Mouse (Mus musculus): ENCODE results near the gene Usp20.

The Usp20 gene

DNA sequence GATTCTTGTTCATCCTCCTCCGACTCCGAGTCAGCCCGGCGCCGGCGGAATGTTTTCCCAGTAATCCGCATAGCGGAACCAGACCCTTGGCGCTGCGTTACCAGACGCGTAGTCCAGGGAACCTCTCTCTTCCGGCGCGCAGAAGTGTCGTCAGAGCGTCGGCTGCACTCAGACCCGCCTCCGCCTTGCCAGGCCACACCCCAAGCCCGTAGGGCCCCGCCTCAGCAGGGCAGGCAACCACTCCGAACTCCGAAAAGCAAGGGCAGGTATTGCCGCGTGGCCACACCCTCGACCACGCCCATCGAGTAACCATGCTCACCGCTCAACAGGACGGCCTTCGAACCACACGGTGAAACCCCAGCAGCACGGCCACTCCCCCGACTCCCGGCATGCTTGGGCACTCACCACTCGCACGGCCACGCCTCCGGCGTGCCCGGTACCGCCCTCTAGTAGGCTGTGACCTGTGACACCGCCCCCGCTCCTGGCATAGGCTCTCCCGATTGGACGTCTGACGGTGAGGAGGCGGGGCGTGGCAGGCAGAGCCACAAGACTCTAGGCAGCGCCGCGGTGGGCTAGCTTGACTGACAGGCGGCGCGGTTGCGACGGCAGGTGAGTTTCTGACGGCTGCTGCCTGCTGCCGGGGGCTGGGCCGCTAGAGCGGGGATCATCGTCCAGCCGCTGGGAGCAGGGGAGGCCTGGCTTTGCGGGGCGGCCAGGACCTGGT lies at the start of gene Usp20, which contains the start of gene BC005624:
Gene Usp20, plus strand, starts transcription at position 490 of the 724 bp plus-strand sequence.
Gene BC005624, minus strand, starts transcription at position 412 of the 724 bp plus-strand sequence.
- in situ Hi-C loops (cut with MboI; ENCODE audit: low sequenced_read_pairs) = no loop called here

DNA sequence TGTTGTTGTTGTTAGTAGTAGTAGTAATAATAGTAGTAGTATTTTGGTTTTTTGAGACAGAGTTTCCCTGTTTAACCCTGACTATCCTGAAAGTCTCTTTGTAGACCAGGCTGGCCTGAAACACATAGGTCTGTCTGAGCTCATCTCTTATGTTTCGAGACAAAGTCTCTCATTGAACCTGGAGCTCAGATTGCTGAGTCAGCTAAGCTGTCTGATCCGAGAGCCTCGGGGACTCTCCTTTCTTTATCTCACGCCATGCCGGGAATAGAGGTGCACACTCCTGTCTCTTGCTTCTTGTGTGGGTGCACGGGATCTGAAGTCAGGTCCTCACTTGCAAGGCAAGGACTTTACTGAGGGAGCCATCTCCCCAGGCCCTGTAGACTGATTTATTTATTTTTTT lies 49.0 kb upstream of the Usp20 start:
- in situ Hi-C loops (cut with MboI; ENCODE audit: low sequenced_read_pairs) = loop anchor here (5.0 kb wide), 1 partner anchor 41 kb away; no protein-coding TSS in a partner anchor

DNA sequence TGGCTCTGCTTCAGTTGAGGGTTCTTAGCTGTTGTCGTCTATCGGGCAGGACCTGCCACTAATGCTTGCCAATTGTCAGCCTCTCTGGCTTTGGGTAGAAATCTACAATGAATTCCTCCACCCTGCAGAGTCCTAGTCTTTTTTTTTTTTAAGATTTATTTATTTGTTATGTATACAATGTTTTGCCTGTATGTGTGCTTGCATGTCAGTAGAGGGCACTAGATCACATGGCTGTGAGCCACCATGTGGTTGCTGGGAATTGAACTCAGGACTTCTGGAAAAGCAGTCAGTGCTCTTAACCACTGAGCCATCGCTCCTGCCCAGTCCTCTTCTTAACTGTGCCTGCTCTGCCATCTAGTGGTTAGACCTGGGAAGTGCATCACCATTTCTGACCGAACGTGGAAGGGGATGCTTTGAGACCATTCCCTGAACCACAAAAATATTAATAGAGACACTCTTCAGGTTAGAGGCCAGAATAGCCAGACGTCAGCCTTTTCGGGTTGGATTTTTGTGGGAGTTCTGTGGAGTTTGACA lies 48.1 kb upstream of the Usp20 start:
- in situ Hi-C loops (cut with MboI; ENCODE audit: low sequenced_read_pairs) = loop anchor here (5.0 kb wide), 1 partner anchor 42 kb away; no protein-coding TSS in a partner anchor

DNA sequence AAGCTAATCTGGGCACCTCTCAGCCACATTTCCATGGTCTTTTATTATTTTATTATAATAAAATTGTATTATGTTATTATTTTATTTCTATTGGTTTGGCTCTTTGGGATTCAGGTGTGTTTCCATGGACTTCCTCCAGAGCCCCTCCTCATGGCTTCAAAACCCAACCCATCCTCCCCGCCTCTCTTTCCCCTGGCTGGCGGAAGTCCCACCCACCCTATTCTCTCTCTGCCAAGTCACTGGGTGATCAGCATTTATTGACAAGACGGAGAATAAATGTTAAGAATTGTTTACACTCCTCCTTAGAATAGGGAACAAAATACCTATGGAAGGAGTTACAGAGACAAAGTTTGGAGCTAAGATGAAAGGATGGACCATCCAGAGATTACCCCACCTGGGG lies 45.3 kb upstream of the Usp20 start:
- in situ Hi-C loops (cut with MboI; ENCODE audit: low sequenced_read_pairs) = no loop called here

DNA sequence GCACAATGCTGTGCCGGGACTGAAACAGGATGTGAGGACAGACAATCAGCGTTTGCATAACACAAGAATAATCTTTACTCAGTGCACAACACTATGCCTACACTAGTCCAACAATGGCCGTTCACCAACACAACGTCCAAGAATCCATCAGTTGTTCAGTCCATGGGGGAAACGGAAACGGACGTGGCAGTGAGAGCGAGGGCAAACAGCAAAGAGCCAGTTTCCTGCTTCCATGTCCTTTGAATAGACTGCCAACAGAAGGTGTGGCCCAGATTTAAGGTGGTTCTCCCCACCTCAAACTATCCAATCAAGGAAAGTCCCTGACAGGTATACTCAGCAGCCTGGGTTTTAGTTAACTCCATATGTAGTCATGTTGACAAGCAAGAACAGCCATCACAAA lies 44.3 kb upstream of the Usp20 start:
- in situ Hi-C loops (cut with MboI; ENCODE audit: low sequenced_read_pairs) = no loop called here

DNA sequence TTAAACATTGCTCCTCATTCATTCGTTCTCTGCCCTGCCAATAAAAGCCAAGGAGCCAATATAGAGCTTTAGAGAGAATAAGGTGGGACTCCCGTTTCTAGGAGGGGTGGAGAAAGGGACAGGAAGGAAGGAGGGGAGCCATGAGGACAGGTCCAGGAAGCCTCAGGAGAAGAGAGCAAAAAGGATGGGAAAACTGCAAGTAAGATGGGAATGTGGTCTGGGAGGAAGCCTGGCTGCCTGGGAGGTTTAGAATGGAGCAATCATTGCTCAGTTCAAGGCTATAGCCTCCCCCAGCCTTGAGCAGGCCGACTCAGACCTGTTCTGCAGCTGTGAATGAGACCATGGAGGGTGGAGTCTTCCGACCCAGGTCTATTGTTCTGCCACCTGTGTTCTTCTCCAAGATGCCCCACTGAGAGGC lies 43.5 kb upstream of the Usp20 start:
- in situ Hi-C loops (cut with MboI; ENCODE audit: low sequenced_read_pairs) = no loop called here

DNA sequence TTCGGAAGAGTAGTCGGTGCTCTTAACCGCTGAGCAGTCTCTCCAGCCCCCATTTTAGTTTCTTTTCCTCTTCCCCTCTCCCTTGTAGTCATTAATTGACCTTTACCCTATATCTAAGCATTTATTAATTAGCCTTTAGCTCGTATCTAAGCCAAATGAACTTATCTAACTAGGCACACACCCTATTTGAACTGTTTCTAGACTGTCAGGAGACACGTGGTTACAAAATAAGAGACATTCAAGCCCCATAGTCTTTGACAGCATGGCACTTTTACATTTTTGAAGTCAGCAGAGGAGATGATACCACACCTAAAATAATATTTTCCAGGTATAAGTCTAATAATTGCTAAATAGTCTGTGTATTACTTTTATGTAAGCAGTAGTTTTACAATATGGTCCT lies 40.5 kb upstream of the Usp20 start:
- in situ Hi-C loops (cut with MboI; ENCODE audit: low sequenced_read_pairs) = loop anchor here (10.0 kb wide), 1 partner anchor 507 kb away; no protein-coding TSS in a partner anchor

DNA sequence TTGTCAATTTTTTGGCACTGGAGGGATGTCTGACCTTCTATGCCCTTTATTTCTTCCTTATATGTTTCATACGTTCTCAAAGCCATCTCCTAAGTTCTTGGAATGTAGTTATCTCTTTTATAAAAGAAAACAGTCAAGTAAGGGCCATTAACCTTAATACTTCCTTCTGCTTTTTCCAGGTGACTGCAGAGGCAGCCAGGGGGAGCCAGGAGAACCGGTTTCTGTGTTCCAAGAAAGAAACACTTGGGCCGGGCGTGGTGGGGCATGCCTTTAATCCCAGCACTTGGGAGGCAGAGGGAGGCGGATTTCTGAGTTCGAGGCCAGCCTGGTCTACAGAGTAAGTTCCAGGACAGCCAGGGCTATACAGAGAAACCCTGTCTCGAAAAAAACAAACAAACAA lies 40.0 kb upstream of the Usp20 start:
- in situ Hi-C loops (cut with MboI; ENCODE audit: low sequenced_read_pairs) = loop anchor here (10.0 kb wide), 1 partner anchor 507 kb away; no protein-coding TSS in a partner anchor

DNA sequence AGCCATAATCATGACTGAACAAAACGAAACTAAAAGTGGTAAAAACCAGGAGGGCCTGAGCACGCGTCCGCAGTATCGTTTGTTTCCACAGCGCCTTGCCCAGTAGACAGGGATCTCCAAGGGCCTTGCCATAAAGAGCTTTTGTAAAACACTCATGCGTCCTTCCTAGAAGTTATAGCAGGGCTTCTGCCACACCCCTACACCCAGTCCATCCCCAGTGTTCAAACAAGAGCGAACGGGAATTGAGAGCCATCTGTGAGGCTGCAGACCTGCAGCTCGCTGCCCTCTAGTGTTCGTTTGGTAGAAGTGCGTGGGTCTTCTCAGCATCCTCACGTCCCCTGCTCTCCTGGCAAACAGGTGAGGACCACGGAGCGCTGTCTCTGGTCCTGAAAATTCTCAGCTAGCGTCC lies 39.5 kb upstream of the Usp20 start:
- in situ Hi-C loops (cut with MboI; ENCODE audit: low sequenced_read_pairs) = loop anchor here (10.0 kb wide), 1 partner anchor 508 kb away; no protein-coding TSS in a partner anchor

DNA sequence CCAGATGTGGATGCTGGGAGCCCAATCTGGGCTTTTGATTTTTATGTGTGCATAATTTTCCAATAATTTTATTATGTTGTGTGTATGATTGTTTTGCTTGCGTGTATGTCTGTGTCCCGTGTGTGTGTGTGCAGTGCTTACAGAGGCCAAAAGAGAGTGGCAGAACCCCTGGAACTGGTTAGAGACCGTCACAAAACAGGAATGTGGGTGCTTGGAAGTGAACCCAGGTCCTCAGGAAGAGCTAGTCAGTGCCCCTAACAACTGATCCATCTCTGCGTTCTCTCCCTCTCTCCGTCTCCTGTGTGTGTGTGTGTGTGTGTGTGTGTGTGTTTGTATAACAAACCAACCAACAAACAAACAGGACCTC lies 29.6 kb upstream of the Usp20 start:
- in situ Hi-C loops (cut with MboI; ENCODE audit: low sequenced_read_pairs) = no loop called here

DNA sequence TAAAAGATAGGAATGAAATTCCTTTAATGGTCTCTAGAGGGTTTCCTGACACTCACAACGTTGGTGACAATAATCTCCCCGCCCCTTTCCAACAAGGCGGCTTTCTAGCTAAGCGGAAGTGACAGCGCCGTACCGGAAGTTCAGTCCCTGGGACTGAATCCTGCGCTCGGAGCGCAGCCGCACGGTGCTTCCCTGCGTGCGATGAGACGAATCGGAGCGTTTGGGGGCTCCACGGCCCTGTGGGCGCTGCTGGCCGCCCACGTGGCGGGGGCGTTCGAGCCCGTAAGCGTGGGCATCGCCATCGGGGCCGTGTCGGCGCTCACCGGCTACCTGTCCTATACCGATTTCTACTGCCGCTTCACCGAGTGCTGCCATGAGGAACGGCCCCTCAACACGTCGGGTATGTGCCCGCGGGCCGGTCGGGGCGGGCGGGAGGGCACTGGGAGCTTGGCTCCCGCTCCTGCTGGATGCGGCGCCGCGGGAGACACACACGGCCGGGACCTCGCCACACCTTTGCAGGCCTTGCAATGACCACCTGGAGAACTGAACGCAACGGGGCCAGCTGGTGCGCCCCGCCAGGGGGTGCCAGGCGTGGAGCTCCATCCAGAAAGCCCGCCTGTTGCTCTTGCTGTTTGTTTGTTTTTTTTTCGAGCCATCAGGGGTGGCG lies 29.1 kb upstream of the Usp20 start, which contains the start of gene Tor1b:
Gene Tor1b, plus strand, starts transcription at position 136 of the 667 bp plus-strand sequence.
- in situ Hi-C loops (cut with MboI; ENCODE audit: low sequenced_read_pairs) = no loop called here

DNA sequence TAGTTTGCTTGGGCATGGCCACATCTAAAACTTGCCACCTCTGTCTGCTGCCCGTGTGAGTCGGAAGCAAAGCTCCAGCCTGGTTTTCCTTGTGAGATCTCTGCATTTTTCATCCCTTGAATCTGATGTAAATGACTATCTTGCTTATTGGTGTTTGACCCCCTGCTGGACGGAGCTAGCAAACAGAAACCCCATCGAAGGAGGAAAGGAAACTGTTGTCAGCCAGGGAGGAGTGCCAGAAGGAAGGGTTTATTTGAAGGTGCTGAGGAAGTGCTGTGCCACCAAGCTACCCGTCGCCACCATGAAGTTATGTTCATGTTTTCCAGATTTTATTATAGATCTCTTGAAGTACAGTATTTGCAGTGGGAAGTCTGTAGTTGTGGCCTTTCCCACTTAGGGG lies 27.3 kb upstream of the Usp20 start:
- in situ Hi-C loops (cut with MboI; ENCODE audit: low sequenced_read_pairs) = no loop called here

DNA sequence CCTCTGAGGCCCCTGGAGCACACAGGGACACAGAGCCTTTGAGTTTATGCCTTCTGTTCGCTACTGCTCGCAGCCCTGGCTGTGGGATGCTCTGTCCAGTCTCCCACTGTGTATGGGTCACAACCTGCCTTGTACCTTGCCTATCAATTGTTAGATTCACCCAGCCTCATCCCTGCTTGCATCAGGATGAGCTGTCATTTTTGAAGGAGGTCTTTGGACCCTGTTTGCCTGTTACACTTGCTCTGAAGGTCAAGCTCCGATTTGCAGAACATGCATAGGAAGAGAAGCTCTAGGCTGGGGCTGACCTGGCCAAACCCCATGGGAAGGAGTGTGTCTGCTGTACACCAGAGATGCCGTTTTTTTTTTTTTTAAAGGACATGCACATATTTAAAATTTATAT lies 24.6 kb upstream of the Usp20 start:
- in situ Hi-C loops (cut with MboI; ENCODE audit: low sequenced_read_pairs) = no loop called here

DNA sequence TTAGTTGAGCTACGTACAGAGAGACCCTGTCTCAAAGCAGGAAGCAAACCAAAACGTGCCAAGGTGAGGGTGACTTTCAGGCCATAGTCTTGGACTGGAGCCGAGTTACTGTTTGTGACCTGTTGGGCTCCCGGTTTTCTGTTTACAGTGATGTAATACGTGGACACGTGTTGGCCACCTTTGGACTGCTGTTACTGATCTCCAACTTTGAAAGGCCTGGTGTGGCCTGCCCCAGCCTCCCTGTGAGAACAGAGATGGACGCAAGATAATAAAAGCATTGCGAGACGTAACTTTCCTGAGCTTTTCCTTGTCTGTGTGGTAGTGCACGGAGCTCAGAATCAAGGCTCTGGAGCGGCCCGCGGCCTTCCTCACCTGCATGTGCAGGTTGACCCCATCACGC lies 23.4 kb upstream of the Usp20 start:
- in situ Hi-C loops (cut with MboI; ENCODE audit: low sequenced_read_pairs) = no loop called here

DNA sequence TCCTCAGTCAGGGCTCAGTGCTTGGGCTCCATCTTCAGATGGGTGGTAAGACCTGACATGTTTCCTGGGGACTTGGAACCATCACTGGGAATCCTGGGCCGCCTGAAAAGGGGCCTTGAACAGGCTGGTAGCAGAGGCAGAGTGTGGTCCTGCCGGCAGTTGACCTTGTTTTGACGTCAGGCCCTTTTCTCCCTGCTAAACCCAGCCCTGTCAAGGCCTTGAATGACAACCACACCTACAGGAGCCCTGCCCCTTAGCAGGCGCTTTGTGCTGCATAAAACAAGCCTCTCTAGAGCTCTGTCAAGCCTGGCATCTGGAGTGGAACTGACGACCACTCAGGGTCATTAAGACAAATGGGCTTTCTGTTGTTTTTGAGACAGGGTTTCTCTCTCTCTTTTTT lies 22.2 kb upstream of the Usp20 start:
- in situ Hi-C loops (cut with MboI; ENCODE audit: low sequenced_read_pairs) = no loop called here

DNA sequence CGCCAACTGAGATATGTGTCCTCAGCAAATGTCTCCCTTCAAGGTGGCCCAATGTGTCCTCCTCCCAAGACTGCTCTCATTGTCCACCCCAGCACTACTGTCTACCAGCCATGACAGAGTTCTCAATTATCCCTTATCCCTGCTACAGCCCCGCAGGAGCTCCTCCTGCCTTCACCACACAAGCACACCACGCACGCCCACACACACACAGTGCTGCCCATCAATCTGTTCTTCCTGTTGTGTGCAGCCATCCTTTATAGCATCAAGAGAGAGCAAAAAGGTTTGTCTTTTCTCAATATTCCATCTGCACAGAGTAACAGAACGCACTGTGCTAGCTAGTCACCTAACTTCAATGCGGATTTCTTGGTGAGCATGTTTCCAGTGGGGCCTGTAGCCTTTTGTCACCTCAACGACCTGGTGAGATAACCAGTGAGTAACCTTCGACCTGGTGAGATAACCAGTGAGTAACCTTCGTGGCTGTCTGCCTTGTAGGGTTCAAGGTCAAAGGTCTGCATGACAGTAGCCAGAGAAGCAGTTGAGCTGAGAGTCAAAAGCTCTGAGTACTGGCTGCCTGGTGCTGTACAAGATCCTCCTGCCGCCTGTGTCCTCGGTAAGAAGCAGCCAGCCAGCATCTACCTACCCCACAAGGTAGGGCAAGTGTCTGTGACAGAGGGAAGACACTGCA lies 19.4 kb upstream of the Usp20 start:
- in situ Hi-C loops (cut with MboI; ENCODE audit: low sequenced_read_pairs) = no loop called here

DNA sequence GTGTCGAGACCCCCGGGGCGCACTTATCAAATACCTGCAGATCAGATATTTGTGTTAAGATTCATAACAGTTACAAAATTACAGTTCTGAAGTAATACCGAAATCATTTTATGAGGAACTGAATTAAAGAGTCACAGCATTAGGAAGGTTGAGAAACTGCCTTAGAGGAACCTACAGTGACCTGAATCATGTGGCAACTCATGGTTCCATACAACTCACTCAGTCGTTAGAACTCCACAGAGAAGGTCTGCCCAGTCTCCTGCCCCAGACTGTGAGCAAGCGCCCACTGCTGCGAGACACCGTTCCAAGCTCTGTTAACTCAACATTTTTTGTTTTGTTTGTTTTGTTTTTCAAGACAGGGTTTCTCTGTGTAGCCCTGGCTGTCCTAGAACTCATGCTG lies 16.5 kb upstream of the Usp20 start:
- in situ Hi-C loops (cut with MboI; ENCODE audit: low sequenced_read_pairs) = no loop called here

DNA sequence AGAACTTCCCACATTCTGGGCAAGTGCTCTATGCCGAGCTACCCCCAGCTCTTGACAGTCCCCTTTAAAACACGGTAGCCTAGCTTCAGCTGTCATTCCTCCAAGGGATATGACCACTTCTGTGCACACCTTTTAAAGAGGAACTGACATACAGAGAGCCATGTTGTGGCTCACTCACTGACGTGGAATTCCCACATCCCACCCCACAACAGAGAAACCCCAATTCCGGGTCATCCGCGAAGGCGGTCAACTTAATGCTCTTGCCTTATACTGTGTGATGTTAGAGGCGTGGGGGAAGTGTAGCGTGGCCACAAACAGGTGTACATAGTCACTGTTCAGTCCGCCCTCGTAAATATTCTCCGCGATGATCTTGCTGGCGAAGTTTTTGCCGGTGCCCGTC lies 15.3 kb upstream of the Usp20 start:
- in situ Hi-C loops (cut with MboI; ENCODE audit: low sequenced_read_pairs) = no loop called here

DNA sequence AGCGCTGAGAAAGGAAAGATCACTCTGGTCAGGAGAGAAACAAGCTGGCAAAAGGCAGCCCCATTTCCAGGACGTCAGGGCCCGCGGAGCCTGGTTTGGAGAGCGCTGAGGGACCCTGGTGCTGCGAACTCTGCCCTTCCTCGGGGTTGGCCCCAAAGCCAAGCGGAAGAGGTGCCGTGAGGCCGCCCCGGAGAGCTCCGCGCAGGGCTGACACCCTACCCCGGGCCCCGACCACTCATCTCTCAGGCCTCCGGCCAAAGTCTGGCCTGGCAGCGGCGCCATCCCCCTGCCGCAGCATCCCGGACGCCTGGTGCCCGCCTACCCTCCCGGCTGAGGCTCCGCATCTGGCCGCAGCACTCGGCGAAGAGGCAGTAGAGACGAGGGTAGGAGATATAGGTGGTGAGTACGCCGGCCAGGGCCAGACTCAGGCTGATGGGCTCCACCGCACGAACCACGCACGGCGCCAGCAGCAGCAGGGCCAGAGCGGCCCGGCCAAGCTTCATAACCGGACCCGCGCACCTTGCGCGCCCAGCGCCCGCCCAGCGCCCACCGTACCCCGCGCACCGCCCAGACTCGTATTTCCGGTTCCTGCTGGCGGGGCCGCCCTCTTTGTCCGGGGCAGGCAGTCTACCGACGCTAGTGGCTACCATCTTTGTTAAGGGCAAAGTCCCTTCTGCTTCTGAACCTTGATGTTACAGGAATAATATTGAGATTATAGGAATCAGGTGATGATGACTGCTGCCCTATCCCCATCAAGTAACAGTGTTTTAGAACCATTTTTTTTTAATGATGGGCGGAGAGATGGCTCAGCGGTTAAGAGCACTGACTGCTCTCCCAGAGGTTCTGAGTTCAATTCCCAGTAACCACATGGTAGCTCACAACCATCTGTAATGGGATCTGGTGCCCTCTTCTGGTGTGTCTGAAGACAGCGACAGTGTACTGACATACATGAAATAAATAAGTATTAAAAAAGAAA lies 14.4 kb upstream of the Usp20 start, which contains the start of gene Tor1a:
Gene Tor1a, minus strand, starts transcription at position 582 of the 976 bp plus-strand sequence.
- in situ Hi-C loops (cut with MboI; ENCODE audit: low sequenced_read_pairs) = no loop called here

DNA sequence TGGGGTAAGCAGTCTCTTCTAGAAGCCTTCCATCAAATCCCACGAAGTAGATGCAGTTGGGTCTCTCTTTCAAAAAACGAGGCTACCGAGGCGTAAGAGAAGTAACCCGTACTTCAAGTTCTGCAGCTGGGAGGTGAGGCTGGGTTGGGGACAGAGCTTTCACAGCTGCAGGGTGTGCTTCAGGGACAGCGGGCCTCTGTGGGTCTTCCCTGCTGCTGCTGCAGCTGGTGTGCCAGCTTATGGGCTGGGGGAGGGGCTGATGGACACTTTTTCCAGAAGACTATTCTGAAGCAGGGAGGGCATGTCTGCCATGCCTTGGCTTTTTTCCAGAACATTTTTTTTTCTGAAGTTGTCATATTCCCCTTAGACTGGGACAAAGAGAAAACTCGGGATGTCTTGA lies 945 bp downstream of the Usp20 start:
- in situ Hi-C loops (cut with MboI; ENCODE audit: low sequenced_read_pairs) = no loop called here
